Mouse (Mus musculus) spleen, postnatal 14 days (tissue): ENCODE results near the gene Srgn.

Experiments
- DNase-seq, 2 experiments: peaks; one replicate each; pipeline ENCODE4 v3.0.0; 2021 to 2022; ENCODE audit warnings: low spot score in 2 of 2

Srgn gene

DNA sequence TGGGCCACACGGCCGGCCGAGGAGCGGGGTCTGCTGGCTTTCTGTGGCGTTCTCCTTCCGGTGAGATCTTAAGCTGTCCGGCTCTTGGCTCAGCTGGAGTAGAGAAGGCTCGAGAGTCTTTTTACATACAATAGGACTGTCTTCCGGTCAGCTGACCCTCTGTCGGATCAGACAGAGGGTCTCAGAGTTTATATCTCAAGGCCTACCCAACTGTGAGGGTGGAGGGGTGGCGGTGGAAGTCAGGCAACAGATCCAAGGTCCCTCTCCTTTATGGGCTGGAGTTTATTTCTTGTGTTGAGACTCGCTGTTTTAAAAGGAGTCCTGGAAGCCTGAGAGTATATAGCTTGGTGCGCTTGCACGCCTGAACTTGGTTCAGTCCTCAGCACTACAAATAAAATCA is at the start of gene Srgn:
Srgn (minus strand) TSS at position 101 of the 400 bp plus-strand sequence.
- DNase-seq: no peak

GRCm38 (mm10) chr10:62575001-62575400 is 47.8 kb upstream of the Srgn start:
- DNase-seq: no peak

GRCm38 (mm10) chr10:62570126-62570871 is 43.0 kb upstream of the Srgn start:
- no peak for DNase-seq

DNA sequence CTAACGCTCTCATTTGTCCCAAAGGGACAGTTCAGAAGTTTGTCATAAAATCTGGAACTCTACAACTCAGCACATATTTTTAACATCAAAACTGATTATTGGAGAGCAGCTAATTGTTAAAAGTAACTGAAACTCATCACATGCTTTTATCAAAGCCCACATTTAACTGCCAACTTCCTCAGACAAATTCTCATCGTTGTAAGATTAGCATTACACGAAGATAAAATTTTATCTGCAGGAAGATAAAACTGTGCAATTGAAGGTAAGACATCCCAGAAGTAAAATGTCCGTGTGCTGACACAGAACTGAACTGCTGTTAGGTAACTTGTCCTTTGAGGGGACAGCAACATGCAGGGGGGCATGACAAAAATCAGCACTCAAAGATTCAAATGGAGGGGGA is 41.6 kb upstream of the Srgn start:
- DNase-seq: no peak

DNA sequence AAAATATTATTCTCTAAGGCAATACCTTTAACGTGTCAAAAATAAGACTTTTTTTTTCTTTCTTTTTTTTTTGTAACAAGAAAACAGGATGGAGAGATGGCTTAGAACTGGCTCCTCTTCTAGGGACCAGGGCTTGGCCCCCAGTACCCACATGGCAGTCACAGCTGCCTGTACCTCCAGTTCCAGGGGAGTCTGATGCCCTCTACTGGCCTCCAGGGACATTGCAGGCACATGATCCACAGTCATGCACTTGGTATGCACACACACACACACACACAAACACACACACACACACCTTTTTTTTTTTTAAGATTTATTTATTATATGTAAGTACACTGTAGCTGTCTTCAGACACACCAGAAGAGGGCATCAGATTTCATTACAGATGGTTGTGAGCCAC is 30.5 kb upstream of the Srgn start:
- no peak for DNase-seq

GRCm38 (mm10) chr10:62556558-62556901 is 29.3 kb upstream of the Srgn start:
- DNase-seq: no peak

GRCm38 (mm10) chr10:62555705-62556557 is 28.7 kb upstream of the Srgn start:
- no peak for DNase-seq

DNA sequence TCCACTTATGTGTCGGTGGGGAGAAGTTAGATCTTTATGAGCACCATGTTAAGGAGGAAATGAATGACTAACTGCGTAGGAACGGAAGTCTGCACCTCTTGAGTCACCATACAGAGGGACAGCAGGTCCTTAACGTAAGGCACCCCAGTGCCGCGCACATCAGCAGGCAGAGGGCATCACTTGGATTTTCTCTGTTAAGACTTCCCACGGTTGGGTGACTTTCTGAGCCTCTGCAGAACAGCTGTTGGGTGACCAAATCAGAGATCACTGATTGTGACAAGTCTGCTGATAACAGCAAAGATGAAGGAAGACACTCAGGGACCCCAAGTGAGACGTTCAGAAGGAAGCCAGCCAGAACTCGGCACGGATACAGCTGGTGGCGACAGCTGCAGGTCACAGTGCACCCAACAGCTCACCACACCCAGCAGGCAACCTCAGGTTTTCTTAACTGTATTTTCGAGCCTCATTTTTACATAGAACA is 26.4 kb upstream of the Srgn start:
- DNase-seq: no peak

GRCm38 (mm10) chr10:62550787-62551300 is 23.6 kb upstream of the Srgn start:
- DNase-seq: no peak

GRCm38 (mm10) chr10:62549523-62550166 is 22.4 kb upstream of the Srgn start:
- DNase-seq: peak; percentile 62 to 82

- no peak for DNase-seq
Measured at GRCm38 (mm10) chr10:62546441-62546840, 19.2 kb upstream of the Srgn start.

- no peak for DNase-seq
Measured at GRCm38 (mm10) chr10:62545759-62546158, 18.5 kb upstream of the Srgn start.

DNA sequence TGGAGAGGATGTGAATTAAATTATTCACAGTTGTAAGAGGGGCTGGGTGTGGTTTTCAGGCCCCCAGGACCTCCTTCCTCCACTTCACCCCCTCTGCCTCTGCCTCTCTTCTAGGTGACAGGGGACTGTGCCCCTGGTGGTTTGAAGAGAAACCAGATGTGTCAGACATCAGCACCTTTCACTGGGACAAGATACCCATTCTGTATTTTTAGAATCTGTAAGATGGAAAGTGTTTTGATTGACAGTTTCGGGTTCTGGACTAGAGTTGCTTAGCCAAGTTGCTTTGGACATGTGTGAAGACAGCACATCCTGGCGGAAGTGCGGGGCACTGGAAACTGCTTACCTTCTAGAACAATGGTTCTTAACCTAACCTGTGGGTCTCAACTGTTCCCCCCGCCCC is 17.1 kb upstream of the Srgn start:
- DNase-seq: no peak

DNA sequence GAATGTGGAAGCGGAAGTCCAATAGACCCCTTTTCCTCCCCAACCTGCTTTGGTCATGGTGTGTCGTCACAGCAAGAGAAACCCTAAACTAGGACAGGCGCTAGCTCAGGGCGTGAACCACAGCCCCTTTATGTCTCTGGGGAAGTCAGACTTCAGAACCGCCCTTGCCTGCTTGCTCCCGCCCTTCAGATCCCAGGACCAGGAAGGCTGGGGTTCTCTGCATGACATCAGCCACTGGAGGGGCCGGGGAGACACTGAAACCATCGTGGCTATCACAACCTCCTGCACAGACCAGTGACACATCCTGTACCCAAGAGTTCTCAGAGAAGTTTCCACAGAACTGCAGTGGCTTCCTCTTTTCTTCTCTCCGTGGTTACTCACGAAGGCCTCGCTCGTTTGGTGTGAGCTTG is 16.2 kb upstream of the Srgn start:
- peak; percentile 32 to 33 for DNase-seq

- no peak for DNase-seq
Measured at GRCm38 (mm10) chr10:62542928-62543327, 15.7 kb upstream of the Srgn start.

DNA sequence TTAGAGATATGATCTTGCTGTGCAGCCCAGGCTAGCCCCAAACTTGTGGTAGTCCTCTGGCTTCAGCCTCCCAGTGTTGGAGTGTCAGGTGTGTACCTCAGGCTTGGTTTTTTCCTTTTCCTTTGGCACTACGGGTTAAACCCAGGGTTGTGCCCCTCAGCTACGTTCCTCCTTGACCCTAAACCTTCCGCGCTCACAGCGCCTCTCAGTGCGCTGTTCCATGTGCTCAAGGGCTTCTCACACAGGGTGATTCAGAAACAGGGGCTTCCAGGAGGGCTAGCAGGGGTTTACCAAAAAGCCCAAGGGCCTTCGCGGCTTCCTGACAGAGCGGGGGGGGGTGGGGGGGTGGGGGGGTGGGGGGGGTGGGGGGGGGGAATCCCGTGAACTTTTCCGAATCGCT is 15.3 kb upstream of the Srgn start:
- no peak for DNase-seq

DNA sequence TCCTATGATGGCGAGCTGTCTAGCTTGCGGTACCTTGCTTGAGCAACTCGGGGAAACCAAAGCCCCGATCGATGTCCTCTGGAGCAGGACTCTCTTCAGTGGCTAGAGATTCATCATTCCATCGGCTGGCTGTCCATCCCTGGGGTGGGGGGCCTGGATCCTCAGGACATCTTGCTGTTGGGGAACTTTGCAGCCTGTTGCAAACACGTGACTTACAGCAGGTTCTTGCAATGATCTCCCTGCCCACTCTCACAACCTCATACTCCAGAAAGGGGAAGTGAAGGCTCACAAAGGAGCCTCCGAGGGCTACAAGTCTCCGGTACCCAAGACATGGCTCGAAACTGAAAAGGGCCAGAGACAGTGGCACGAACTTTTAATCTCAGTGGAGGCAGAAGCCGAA is 14.2 kb upstream of the Srgn start:
- DNase-seq: peak in 1 of 2 experiments; percentile 19

DNA sequence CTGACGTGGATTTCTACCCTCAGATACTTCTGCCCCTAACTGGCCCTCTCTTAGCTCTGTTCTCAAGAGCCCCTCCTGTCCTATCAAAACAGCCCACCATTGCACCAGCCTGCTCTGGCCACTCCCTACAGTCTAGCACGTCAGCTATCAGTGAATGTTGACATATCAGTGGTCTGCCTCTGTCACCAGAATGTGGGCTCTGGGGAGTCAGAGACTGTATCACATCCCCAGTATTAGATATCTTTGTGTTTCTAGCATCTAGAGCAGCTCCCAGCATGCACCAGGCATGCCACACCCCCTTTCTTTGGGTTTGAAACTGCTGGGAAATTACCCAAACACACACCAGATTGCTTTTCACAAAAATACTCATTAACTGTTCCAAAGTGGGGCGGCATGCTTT is 13.5 kb upstream of the Srgn start:
- DNase-seq: no peak

GRCm38 (mm10) chr10:62534509-62534908 is 7.3 kb upstream of the Srgn start:
- no peak for DNase-seq

GRCm38 (mm10) chr10:62532832-62533231 is 5.6 kb upstream of the Srgn start:
- DNase-seq: no peak

- DNase-seq: no peak
Measured at GRCm38 (mm10) chr10:62530183-62530582, 2.9 kb upstream of the Srgn start.

- no peak for DNase-seq
Measured at GRCm38 (mm10) chr10:62522346-62522950, 4.8 kb downstream of the Srgn start.
